Mouse (Mus musculus) T-helper 1 cell (primary cell): ENCODE data around the gene AC109138.7.

Experiments used
- in situ Hi-C: fragments of 300-600 bp; cut with MboI, MseI; formaldehyde crosslinking; loops from one replicate; pipeline ENCODE4 v1.15.1; 2025; ENCODE audit warnings: high pct_unique_total_duplicates

Gene AC109138.7

DNA sequence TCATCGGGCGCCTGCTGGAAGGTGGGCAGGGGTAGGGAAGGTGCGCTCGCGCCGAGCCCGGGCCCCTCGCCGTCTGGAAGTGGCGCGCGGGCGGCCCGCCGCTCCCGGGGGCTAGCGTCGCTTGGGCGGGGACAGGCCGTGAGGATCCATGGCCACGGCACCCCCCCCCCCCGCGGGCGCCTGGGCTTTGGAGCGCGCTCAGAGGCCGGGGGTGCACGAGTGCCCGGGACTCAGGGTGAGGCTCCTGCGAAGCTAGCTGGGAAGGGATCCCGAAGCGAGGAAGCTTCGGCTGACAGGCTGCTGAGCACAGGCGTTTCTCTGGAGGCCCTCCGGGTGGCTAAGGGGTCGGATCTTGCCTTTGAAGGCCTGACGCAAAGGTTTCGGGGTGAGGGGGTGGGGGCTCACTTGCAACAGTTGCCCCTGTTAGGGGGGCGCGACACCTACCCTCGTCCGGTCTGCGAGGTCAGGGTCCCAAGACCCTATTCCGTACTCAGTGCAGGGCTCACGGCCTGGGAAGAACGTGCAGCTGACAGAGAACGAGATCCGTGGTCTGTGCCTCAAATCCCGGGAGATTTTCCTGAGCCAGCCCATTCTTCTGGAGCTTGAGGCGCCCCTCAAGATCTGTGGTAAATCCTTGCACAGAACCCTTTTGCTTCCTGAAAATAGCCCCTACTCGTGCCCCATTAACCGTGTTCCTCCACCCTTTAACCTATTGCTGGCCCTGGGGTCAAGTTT is 21.7 kb upstream of the AC109138.7 start:
- in situ Hi-C loops = no loop called here

DNA sequence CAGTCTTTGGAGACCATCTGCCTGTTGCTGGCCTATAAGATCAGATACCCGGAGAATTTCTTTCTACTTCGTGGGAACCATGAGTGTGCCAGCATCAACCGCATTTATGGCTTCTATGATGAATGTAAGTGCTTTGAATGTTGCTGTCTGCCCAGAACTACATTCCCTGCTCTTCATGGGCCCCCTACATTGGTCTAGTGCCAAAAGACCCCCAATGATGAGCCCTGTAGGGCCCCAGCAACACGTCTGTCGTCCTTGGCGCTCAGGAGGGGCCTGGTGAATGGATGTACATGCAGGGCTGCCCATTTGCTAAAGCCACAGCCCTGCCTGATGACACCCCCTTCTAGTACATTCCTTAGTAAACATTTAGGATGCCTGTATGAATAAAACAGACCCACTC is 21.0 kb upstream of the AC109138.7 start:
- in situ Hi-C loops = no loop called here

DNA sequence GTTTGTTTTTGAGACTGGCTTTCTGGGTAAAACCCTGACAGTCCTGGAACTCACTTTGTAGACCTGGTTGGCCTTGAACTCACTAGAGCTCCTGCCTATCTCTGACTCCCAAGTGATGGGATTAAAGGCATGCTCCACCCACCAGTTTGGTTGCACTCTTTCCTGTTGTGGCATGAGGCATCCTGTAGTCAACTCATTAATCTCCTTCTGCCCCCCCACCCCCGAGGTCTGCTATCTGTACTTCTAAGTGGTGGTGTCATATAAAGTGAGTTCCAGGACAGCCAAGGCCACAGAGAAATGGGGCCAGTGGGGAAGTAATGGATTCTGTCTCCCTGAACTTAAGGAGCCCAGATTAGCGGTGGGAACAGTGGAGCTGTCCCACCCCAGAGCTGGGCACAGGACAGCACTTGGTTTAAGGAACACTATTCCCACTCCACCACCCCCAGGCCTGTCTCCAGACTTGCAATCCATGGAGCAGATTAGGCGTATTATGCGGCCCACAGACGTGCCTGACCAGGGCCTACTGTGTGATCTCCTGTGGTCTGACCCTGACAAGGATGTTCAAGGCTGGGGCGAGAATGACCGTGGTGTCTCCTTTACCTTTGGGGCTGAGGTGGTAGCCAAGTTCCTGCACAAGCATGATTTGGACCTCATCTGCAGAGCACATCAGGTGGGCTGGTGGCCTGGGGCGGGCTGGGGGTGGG is 20.0 kb upstream of the AC109138.7 start:
- in situ Hi-C loops = no loop called here

GRCm38 (mm10) chr19:4194776-4195650 is 19.1 kb upstream of the AC109138.7 start:
- in situ Hi-C loops = no loop called here

- in situ Hi-C loops = no loop called here
Measured at GRCm38 (mm10) chr19:4196048-4196447, 18.1 kb upstream of the AC109138.7 start.

DNA sequence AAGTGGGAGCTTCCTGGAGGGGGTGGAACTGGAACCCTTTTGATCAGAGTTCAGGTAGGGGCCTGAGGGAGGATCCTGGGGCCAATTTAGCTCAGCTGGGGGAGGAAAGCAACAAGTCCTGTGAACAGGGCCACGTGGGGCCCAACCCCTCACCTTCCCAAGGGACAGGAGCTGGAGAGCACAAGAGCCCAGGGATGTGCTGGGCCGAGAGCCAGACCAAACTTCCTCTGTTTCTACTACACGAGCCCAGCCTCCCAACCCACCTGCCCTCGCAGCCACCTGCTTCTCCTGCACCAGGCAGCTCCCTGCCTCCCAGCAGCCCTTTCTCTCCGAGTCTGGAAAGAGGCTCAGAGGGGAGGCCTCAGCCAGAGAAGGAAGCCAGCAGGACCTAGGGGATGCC is 17.6 kb upstream of the AC109138.7 start:
- in situ Hi-C loops = no loop called here

DNA sequence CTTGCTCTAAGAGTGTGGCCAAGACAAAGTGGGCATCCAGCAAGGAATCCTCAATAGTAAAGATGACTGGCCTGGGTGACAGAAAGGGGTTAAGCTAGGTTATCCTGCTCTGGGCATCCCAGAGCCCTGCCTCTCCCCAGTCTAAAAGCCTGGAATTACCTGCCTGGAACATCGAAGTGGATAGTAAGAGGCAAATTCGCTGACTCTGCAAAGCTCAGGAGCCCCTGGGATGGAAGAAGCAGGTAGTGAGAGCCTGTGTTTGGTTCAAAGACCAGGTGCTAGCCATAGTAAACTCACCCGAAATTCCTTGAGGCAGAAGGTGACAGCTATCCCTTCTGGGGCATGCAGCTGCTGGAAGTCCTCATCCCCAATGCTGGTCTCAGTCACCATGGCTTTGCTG is 17.0 kb upstream of the AC109138.7 start:
- in situ Hi-C loops = no loop called here

GRCm38 (mm10) chr19:4201291-4201909 is 12.8 kb upstream of the AC109138.7 start, which contains the start of gene Rad9a:
Gene Rad9a (minus strand): TSS chr19:4201662.
- in situ Hi-C loops = no loop called here

DNA sequence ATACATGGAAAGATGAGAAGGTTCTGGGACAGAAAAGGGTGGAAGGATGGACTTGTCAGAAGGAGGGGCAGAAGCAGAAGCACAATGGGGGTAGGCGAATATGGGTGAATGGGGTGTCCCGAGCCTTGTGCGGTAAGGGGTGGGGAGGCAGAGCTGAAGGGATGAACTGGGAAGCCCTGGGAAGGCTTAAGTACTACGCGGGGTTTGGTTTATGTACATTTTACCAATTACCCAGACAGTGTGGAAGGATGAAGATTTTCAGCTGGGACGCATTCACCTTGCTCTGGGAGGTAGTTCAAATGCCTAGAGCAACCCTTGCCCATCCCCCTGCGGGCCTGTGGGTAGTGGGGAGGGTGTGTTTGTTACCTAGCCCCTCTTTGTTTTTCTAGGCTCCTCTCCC is 12.0 kb upstream of the AC109138.7 start:
- in situ Hi-C loops = no loop called here

GRCm38 (mm10) chr19:4203148-4203547 is 11.0 kb upstream of the AC109138.7 start:
- in situ Hi-C loops = no loop called here

DNA sequence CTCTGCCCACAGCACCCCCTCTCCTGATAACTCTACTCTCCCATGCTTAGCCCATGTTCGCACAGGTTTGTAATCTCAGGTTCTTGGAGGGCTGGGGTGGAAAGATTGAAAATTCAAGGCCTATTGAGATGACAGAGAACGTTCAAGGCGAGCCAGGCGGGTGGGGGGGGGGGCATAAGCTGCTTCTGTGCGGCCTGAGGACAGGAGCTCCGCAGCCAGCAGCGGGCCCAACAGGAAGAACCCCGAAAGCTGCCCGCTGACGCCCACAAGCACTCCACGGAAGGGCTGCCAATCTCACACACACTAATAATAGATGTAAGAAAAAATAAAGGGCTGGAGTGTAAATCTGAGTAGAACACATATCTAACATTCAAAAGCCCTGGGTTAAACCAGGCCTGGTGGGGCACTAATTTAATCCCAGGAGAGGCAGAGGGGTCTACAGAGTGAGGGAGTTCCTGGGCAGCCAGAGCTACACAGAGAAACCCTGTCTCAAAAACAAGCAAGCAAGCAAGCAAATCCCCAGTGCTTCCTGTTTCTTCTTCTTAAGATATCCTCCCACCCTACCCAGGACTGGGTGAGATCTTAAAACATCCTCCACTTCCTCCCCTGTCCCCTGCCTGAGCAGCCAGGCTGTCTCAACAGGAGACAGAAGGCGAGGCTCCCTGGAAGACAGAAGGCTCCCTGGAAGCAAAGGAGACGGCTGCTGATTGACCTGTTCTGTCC is 10.4 kb upstream of the AC109138.7 start:
- in situ Hi-C loops = no loop called here

DNA sequence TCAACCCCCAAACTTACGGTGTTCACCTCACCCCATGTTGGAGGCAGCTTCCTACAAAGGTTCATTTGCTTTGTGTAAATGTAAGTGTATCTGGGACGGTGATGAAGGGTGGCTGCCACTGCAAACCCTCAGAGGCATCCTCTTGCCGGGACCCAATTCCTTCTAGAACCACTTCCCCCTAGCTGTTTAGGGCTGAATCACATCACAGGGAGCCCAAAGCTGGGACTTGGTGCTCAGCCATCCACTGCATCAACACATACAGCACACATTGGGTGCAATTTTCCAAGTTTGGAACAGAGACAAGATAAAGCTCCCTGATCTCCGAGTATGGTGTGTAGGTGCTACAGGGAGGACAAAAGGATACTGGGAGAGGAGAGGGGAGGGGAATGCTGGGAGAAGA is 9.3 kb upstream of the AC109138.7 start:
- in situ Hi-C loops = loop anchor here (5.0 kb wide), 1 partner anchor 37 kb away; no protein-coding TSS in a partner anchor

DNA sequence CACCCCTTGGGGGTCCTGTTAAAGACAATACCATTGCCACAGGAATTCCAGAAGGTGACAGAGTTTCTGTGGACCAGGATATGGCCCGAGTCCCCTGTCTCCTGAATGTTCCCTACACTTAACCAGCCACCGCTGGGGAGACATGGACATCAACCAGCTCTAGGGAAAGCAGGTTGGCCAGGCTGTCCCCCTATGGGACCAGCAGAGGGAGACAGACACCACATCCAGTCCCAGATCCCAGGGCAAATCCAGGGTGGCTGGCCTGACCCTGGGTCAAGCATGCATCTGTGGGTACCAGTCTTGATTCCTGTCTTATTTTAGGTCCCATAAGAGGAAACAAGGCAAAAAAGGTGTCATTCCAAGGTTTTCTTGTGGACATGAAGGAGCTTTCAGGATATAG is 7.2 kb upstream of the AC109138.7 start:
- in situ Hi-C loops = loop anchor here (5.0 kb wide), 1 partner anchor 35 kb away; no protein-coding TSS in a partner anchor

DNA sequence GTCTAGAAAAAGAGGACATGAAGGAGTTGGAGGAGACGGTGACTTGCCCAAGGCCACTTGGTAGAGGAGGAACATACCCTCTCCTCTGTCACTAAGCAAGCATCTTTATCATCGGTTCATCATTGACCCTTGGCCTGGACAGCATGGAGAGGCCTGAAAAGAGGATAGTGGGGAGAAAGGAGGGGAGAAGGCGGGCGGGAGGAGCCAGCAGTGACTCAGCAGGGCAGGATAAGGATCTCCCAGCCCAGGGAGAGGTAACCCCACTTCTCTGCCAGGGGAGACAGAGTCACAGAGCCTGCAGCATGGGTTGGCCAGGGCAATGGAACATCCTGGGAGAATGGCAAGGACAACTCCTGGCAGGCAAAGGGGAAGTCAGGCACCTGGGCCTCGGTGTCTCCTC is 5.6 kb upstream of the AC109138.7 start:
- in situ Hi-C loops = loop anchor here (5.0 kb wide), 1 partner anchor 34 kb away; no protein-coding TSS in a partner anchor

DNA sequence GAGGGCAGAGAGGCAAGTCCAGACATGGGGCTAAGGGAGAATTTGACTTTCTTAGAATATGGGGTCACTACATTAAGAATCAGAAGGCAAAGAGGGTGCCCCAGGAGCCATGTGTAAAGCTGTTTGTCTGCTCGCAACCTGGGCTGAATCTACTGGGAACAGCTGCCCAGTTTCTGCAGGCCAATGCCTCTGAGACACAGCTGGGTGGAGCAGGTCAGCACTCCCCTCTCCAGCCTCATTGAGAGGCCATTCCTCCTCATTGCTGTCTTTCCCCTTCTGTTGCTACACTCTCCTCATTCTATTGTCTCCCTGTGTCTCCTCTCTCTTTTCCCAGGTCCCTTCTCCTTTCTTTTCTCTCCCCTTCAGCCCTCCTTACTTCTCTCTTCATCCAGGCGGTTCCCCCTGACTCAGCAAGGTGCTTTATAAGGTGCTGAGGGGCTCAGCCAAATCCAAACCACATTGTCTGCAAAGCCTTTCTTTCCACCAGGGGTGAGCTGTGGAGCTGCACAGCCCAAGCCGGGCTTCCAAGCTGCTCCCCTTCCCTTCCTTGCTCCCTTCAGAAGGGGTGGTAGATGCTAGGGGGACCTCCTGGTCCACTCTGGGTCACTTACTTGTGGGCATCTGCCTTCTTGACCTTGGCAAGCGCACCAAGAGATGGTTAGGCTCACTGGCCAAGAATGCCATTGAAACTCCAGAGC is 2.1 kb upstream of the AC109138.7 start:
- in situ Hi-C loops = no loop called here

DNA sequence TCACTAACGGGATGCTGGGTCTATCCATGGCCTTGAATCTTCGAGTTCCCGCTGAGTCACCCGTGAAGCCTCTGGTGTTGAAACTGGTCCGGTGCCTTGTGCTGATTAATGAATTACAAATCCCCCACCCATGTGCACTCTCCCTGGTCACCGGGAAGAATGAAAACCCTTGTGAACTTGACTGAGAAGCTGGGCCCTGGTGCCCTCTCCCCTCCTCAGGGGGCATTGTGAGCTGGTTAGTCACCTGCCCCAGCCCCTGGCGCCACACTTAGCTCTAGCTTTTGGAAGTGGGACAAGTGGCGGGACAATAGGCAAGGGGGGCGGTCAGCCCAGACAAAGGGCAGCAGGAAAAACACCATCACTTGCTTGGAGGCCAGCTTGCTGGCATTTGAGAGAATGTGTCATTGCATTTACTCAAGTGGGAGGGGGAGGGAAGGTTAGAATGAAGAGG is 608 bp upstream of the AC109138.7 start:
- in situ Hi-C loops = no loop called here

- in situ Hi-C loops = no loop called here
Measured at GRCm38 (mm10) chr19:4214771-4215450, 754 bp downstream of the AC109138.7 start.

DNA sequence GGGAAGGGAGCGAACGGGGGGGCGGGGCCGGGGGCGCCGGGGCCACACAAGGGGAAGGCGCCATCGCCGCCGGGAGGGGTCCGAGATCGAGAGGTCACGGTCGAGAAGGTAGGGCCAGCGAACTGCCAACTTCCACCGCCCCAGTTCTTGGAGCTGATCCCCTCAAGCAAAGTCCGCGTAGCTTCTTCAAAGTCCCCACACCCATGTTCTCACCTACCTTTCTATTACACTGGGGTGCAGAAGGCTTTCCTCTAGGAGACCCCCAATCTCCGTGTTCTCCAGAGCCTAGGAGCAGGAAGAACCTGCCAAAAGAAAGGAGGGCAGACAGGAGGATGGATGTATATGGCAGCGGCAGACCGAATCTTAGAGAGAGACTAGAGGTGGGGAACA is 1.3 kb downstream of the AC109138.7 start:
- in situ Hi-C loops = no loop called here

- in situ Hi-C loops = no loop called here
Measured at GRCm38 (mm10) chr19:4216041-4216685, 2.0 kb downstream of the AC109138.7 start.
